Mouse (Mus musculus) activated CD4-positive, CD25-positive, alpha-beta regulatory T cell (primary cell): Measurements from ENCODE around the gene Gm49380. TPM values are rescaled to one million over a fixed set of nuclear protein-coding genes. Genes with fewer than 3 reads are reported as not detected.

Experiments used
- polyA plus RNA-seq, 2 experiments: library from polyadenylated mRNA; unstranded; fragments of 100-300 nt; shearing (Covaris generic); gene quantifications; one replicate each; pipeline ENCODE4 v1.2.1; 2017

The Gm49380 gene
- not detected for polyA plus RNA-seq

GRCm38 (mm10) chr9:44113105-44113789, at the start of gene Gm49380, which contains the start of gene Rnf26:
Gene Gm49380, minus strand, starts transcription at chr9:44113500.
Gene Rnf26, minus strand, starts transcription at chr9:44113517.

DNA sequence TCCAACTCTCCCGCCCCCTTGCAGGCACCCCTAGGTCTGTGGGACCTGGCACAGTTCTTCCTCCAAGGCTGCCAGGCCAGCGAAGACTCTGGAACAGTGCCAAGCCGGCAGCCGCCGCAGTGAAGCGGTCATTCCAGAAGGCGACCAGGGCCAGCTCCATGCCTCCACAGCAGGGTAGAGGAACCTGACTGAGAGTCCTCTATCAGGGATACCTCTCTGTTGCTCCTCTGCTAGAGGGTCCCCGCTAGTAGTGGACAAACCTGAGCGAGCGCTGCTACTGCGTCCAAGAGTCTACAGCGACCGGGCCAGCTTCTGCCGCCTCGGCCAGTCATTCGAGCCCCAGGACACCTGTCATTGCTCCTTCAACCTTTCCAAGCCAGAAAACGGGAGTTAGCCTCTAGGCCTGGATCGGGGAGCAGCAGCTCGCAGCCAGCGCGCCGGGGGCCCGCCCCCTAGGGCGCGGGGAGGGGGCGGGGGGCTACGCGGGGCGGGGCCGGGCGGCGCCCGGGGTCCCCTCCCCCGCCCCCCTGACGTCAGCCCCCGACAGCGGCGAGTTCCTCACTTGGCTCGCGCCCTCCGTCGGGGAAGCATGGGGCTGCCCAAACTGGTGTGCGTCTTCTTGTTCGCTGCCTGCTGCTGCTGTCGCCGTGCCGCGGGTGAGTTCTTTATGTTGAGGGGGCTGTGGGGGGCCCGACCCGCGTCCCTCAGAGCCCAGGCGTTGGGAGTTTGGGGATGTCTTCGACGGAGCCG, 21.0 kb upstream of the Gm49380 start, which contains the start of gene Mcam:
Gene Mcam (plus strand): TSS at position 369 of the 750 bp plus-strand sequence.

GRCm38 (mm10) chr9:44107110-44107509, 6.2 kb downstream of the Gm49380 start, which contains the start of gene C1qtnf5:
Gene C1qtnf5, plus strand, starts transcription at chr9:44107245.

DNA sequence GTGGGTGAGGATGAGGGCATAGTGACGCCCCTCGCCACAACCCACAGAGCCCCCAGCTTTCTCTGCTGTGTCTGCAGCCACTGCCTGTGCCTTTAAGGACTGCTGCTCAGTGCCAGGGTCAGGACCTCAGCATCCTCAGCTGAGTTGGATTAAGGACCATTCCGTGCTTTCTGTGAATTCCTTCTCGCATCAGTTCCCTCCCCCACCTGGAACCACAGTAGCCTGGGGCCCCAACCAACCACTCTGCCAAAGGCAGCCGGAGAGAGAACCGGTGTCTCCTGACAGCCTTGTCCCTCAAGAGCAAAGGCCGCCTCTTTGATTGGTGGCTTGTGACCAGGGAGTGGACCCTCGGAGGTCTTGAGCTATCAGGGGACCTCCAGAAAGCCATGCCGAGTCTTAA, 11.8 kb downstream of the Gm49380 start, which contains the start of gene Mfrp:
Gene Mfrp (plus strand): TSS at position 240 of the 400 bp plus-strand sequence.

DNA sequence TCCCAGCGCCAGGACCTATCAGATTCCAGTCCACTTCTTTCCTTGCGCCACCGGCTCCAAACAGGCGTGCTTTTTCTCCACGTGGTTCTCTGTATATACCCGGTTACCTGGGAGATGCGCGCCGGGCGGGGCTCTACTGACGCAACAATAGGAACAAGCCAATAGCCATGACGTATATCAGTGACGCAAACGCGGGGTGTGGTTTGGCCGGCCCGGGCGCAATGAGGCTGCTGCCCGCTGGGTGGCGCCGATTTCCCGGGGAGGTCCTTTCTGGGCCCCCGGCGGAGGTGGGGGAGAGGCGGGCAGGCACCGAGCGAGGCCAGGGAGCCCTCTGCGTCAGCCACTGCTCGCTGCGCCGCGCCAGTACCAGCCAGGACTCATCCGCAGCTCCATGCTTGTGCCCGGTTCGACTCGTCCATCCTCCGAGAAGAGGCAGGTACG, 46.5 kb downstream of the Gm49380 start, which contains the start of gene Usp2:
Gene Usp2 (plus strand): TSS at position 237 of the 441 bp plus-strand sequence.

GRCm38 (mm10) chr9:44042836-44043707, 70.2 kb downstream of the Gm49380 start, which contains the start of gene Thy1:
Gene Thy1, plus strand, starts transcription at chr9:44043384.

Other genes with a start within 250 kb of the Gm49380 start
- gene Thy1, start 70.1 kb downstream of the Gm49380 start, polyA plus RNA-seq, result 100 to 1,000 TPM; 123 to 131 TPM
- 1 to 10 TPM; 1.2 to 5.7 TPM for gene Usp2, start 46.5 kb downstream of the Gm49380 start, polyA plus RNA-seq
- gene Mfrp, start 11.8 kb downstream of the Gm49380 start, polyA plus RNA-seq, result not detected
- gene C1qtnf5, start 6.3 kb downstream of the Gm49380 start, polyA plus RNA-seq, result not detected
- 10 to 100 TPM; 26.3 to 30.5 TPM for gene Rnf26, start within 50 bp of the Gm49380 start, polyA plus RNA-seq
- under 1 TPM; 0.25 to 0.42 TPM for gene Mcam, start 21.0 kb upstream of the Gm49380 start, polyA plus RNA-seq
- gene Cbl, start 120.5 kb upstream of the Gm49380 start, polyA plus RNA-seq, result 10 to 100 TPM; 34.0 to 44.8 TPM
- not detected for gene Ccdc153, start 127.2 kb upstream of the Gm49380 start, polyA plus RNA-seq
- gene Pdzd3, start 138.0 kb upstream of the Gm49380 start, polyA plus RNA-seq, result under 1 TPM in 1 of 2 experiments, not detected in 1; 0.29 TPM
- 10 to 100 TPM in 1 of 2 experiments, 1 to 10 TPM in 1; 4.7 to 19.8 TPM for gene Nlrx1, start 155.1 kb upstream of the Gm49380 start, polyA plus RNA-seq
- under 1 TPM; 0.23 to 0.47 TPM for gene Abcg4, start 175.1 kb upstream of the Gm49380 start, polyA plus RNA-seq
- 10 to 100 TPM; 19.1 to 24.3 TPM for gene Hinfp, start 192.2 kb upstream of the Gm49380 start, polyA plus RNA-seq
- 10 to 100 TPM; 11.9 to 17.2 TPM for gene C2cd2l, start 206.8 kb upstream of the Gm49380 start, polyA plus RNA-seq
- gene Dpagt1, start 212.5 kb upstream of the Gm49380 start, polyA plus RNA-seq, result 10 to 100 TPM; 21.2 to 25.6 TPM
- gene H2afx, start 221.2 kb upstream of the Gm49380 start, polyA plus RNA-seq, result 10 to 100 TPM; 91.6 to 95.0 TPM
- gene Hmbs, start 230.7 kb upstream of the Gm49380 start, polyA plus RNA-seq, result 10 to 100 TPM; 49.9 to 72.7 TPM
- gene Vps11, start 248.2 kb upstream of the Gm49380 start, polyA plus RNA-seq, result 10 to 100 TPM; 42.5 to 45.4 TPM